ENCODE assay signal across 15 mouse cellular contexts in genomic region chr5:143999409-143999808, GRCm38 (mm10). TPM values are rescaled to one million over a fixed set of nuclear protein-coding genes. Genes with fewer than 3 reads are reported as not detected.
DNase-seq lines count a peak whose midpoint lies in the region; ATAC-seq and TF ChIP-seq lines count a peak whose summit lies in the region.
"Had no signal": no experiment of that assay in that cellular context is flagged by ENCODE, and none has a peak within 500 bp of the region (broad histone marks: within the 10 kb centered on the region; RNA-seq: fewer than 3 reads in every experiment).

No protein-coding gene starts in this region.

- H3K9me3 ChIP-seq in hindbrain, postnatal 0 days (ENCODE audit: low read length), result no peaks in the 10 kb centered on the region
- no peaks in the 10 kb centered on the region; the same call in 1 of the 2 replicates for H3K9me3 ChIP-seq in hindbrain, embryonic 12.5 days (replicated peaks)
- no peaks in the 10 kb centered on the region for H3K9me3 ChIP-seq in midbrain, embryonic 11.5 days (ENCODE audit: control insufficient read depth, low read length)
- H3K9me3 ChIP-seq in midbrain, embryonic 13.5 days, result no peaks in the 10 kb centered on the region
- H3K9me3 ChIP-seq in MEL (replicated peaks; ENCODE audit: insufficient read depth, low read length), result no peaks in the 10 kb centered on the region
- H3K9me3 ChIP-seq in embryonic facial prominence, embryonic 10.5 days, result peaks cover 6% of the 10 kb centered on the region; the same call in 1 of the 2 replicates
- H3K9me3 ChIP-seq: forebrain, embryonic 10.5 days; limb, embryonic 12.5 days; megakaryocyte, embryonic 14.5 days had no signal

- DNase-seq in hindbrain, postnatal 0 days (ENCODE audit: low spot score), result no peak
- DNase-seq in midbrain, embryonic 11.5 days (ENCODE audit: low spot score, missing footprints), result peak; percentile 45
- peak; percentile 54 for DNase-seq in MEL (ENCODE audit: low read depth, low spot score)
- DNase-seq in embryonic facial prominence, embryonic 10.5 days (ENCODE audit: low spot score), result no peak

- H3K36me3 ChIP-seq in hindbrain, postnatal 0 days (ENCODE audit: insufficient read depth, low read length), result peaks cover 74% of the 10 kb centered on the region
- H3K36me3 ChIP-seq in hindbrain, embryonic 12.5 days, result peaks cover 91% of the 10 kb centered on the region
- peaks cover 18% of the 10 kb centered on the region for H3K36me3 ChIP-seq in midbrain, embryonic 11.5 days (ENCODE audit: control insufficient read depth, insufficient read depth, low read length)
- peaks cover 97% of the 10 kb centered on the region for H3K36me3 ChIP-seq in midbrain, embryonic 13.5 days
- H3K36me3 ChIP-seq in MEL (ENCODE audit: control insufficient read depth in 1 of 2, insufficient read depth in 2 of 2, low read length in 2 of 2), result peaks cover 0 to 3% of the 10 kb centered on the region in 2 experiments; a peak in 2 of 4 replicates
- H3K36me3 ChIP-seq in small intestine, adult 2 months (ENCODE audit: control insufficient read depth, insufficient read depth, low read length), result peaks cover 67% of the 10 kb centered on the region
- peaks cover 100% of the 10 kb centered on the region for H3K36me3 ChIP-seq in embryonic facial prominence, embryonic 10.5 days (replicated peaks)

- peak; percentile 45 for TF ChIP-seq RAD21 in MEL (IDR thresholded peaks at IDR 0.05; ENCODE audit: low read depth, low read length)

- no peaks in the 10 kb centered on the region for H3K4me1 ChIP-seq in hindbrain, postnatal 0 days (ENCODE audit: insufficient read depth, low read length)
- no peaks in the 10 kb centered on the region for H3K4me1 ChIP-seq in hindbrain, embryonic 12.5 days
- H3K4me1 ChIP-seq in midbrain, embryonic 11.5 days (ENCODE audit: control insufficient read depth, insufficient read depth, low read length), result no peaks in the 10 kb centered on the region
- H3K4me1 ChIP-seq in midbrain, embryonic 13.5 days (replicated peaks), result no peaks in the 10 kb centered on the region
- no peaks in the 10 kb centered on the region for H3K4me1 ChIP-seq in MEL (ENCODE audit: control insufficient read depth in 1 of 2, insufficient read depth in 2 of 2, low read length in 2 of 2)
- peaks cover 2% of the 10 kb centered on the region; the same call in 1 of the 2 replicates for H3K4me1 ChIP-seq in small intestine, adult 2 months (ENCODE audit: control insufficient read depth, insufficient read depth, insufficient read length, low read length)
- H3K4me1 ChIP-seq in embryonic facial prominence, embryonic 10.5 days, result no peaks in the 10 kb centered on the region
- H3K4me1 ChIP-seq: forebrain, embryonic 10.5 days; limb, embryonic 12.5 days had no signal

- no peak for TF ChIP-seq EP300 in MEL (IDR thresholded peaks at IDR 0.05; ENCODE audit: low read depth in 1 of 2, low read length in 2 of 2)

- H3K4me2 ChIP-seq in hindbrain, postnatal 0 days (ENCODE audit: low read depth, low read length), result no peak overlapping the region
- no peak overlapping the region for H3K4me2 ChIP-seq in hindbrain, embryonic 12.5 days (replicated peaks)
- no peak overlapping the region for H3K4me2 ChIP-seq in midbrain, embryonic 11.5 days
- no peak overlapping the region for H3K4me2 ChIP-seq in midbrain, embryonic 13.5 days (replicated peaks)
- H3K4me2 ChIP-seq: hindbrain, embryonic 14.5 days; limb, embryonic 12.5 days had no signal

- H3K79me2 ChIP-seq in MEL (ENCODE audit: control insufficient read depth, insufficient read depth, low read length, poor library complexity), result no peaks in the 10 kb centered on the region

- no peak overlapping the region for H3K27ac ChIP-seq in hindbrain, postnatal 0 days
- no peak overlapping the region for H3K27ac ChIP-seq in hindbrain, embryonic 12.5 days
- no peak overlapping the region for H3K27ac ChIP-seq in midbrain, embryonic 11.5 days (ENCODE audit: low read depth, low read length)
- H3K27ac ChIP-seq in midbrain, embryonic 13.5 days, result no peak overlapping the region
- no peak overlapping the region for H3K27ac ChIP-seq in MEL (ENCODE audit: control insufficient read depth, low read depth, low read length)
- no peak overlapping the region for H3K27ac ChIP-seq in small intestine, adult 2 months (ENCODE audit: insufficient read depth, low read depth, low read length)
- H3K27ac ChIP-seq in embryonic facial prominence, embryonic 10.5 days (replicated peaks), result no peak overlapping the region
- H3K27ac ChIP-seq: forebrain, embryonic 10.5 days; hindbrain, embryonic 14.5 days; limb, embryonic 12.5 days had no signal

- no peak overlapping the region for H3K9ac ChIP-seq in hindbrain, postnatal 0 days (replicated peaks; ENCODE audit: low read length)
- no peak overlapping the region for H3K9ac ChIP-seq in hindbrain, embryonic 12.5 days
- no peak overlapping the region for H3K9ac ChIP-seq in midbrain, embryonic 11.5 days (ENCODE audit: low read length)
- H3K9ac ChIP-seq in midbrain, embryonic 13.5 days (replicated peaks), result no peak overlapping the region
- H3K9ac ChIP-seq in MEL (ENCODE audit: control insufficient read depth, low read depth, low read length, poor library complexity, severe bottlenecking), result no peak overlapping the region
- H3K9ac ChIP-seq: hindbrain, embryonic 14.5 days; limb, embryonic 12.5 days had no signal

- peak; percentile 35 for TF ChIP-seq CTCF in hindbrain, postnatal 0 days (IDR thresholded peaks at IDR 0.05; ENCODE audit: low read depth)
- TF ChIP-seq CTCF in MEL (IDR thresholded peaks at IDR 0.05 in 2 of 3, conservative IDR thresholded peaks at IDR 0.05 in 1 of 3; ENCODE audit: control insufficient read depth in 1 of 3, insufficient read depth in 1 of 3, low read depth in 2 of 3, low read length in 3 of 3, poor library complexity in 1 of 3, severe bottlenecking in 1 of 3), result peak; percentile 47 to 61 (median 57); a peak in 5 of 6 replicates
- peak; percentile 19; the same call in 1 of the 2 replicates for TF ChIP-seq CTCF in small intestine, adult 2 months (IDR thresholded peaks at IDR 0.05; ENCODE audit: extremely low read depth, insufficient read length, insufficient replicate concordance, low read depth, low read length)

- H3K4me3 ChIP-seq in hindbrain, postnatal 0 days (ENCODE audit: low read length), result no peak overlapping the region
- no peak overlapping the region for H3K4me3 ChIP-seq in hindbrain, embryonic 12.5 days
- no peak overlapping the region for H3K4me3 ChIP-seq in midbrain, embryonic 11.5 days (ENCODE audit: low read depth, low read length)
- H3K4me3 ChIP-seq in midbrain, embryonic 13.5 days (replicated peaks), result no peak overlapping the region
- H3K4me3 ChIP-seq in MEL (ENCODE audit: control insufficient read depth in 1 of 2, insufficient read depth in 1 of 2, low read depth in 2 of 2, low read length in 2 of 2), result no peak overlapping the region
- no peak overlapping the region for H3K4me3 ChIP-seq in small intestine, adult 2 months (ENCODE audit: low read depth, low read length)
- H3K4me3 ChIP-seq in embryonic facial prominence, embryonic 10.5 days, result no peak overlapping the region
- H3K4me3 ChIP-seq: forebrain, embryonic 10.5 days; limb, embryonic 12.5 days; megakaryocyte, embryonic 14.5 days had no signal

- H3K27me3 ChIP-seq in hindbrain, postnatal 0 days (ENCODE audit: insufficient read depth, low read length), result no peaks in the 10 kb centered on the region
- H3K27me3 ChIP-seq in hindbrain, embryonic 12.5 days, result no peaks in the 10 kb centered on the region
- no peaks in the 10 kb centered on the region for H3K27me3 ChIP-seq in midbrain, embryonic 11.5 days (ENCODE audit: control insufficient read depth, insufficient read depth, low read length)
- H3K27me3 ChIP-seq in midbrain, embryonic 13.5 days, result no peaks in the 10 kb centered on the region
- H3K27me3 ChIP-seq in MEL (ENCODE audit: control insufficient read depth in 1 of 2, insufficient read depth in 2 of 2, low read length in 2 of 2), result no peaks in the 10 kb centered on the region
- no peaks in the 10 kb centered on the region for H3K27me3 ChIP-seq in small intestine, adult 2 months (ENCODE audit: control insufficient read depth, insufficient read depth, low read length)
- no peaks in the 10 kb centered on the region for H3K27me3 ChIP-seq in embryonic facial prominence, embryonic 10.5 days (replicated peaks; ENCODE audit: low read depth, poor library complexity, severe bottlenecking)
- H3K27me3 ChIP-seq: limb, embryonic 12.5 days; megakaryocyte, embryonic 14.5 days; Patski had no signal

- no peak for TF ChIP-seq POLR2A in MEL (IDR thresholded peaks at IDR 0.05; ENCODE audit: control insufficient read depth in 1 of 2, insufficient read depth in 1 of 2, low read depth in 1 of 2, low read length in 2 of 2, poor library complexity in 1 of 2)
- no peak for TF ChIP-seq POLR2A in small intestine, adult 2 months (IDR thresholded peaks at IDR 0.05; ENCODE audit: low read depth, low read length)

- ATAC-seq in hindbrain, postnatal 0 days, result no peak
- no peak for ATAC-seq in hindbrain, embryonic 12.5 days (ENCODE audit: low FRiP score)
- ATAC-seq in midbrain, embryonic 11.5 days (ENCODE audit: low FRiP score), result no peak
- ATAC-seq in midbrain, embryonic 13.5 days, result no peak
- ATAC-seq: Patski had no signal

- 83% methylated on average over 1 of the region's 1 CpGs for WGBS in hindbrain, postnatal 0 days
- 93% methylated on average over 1 of the region's 1 CpGs for WGBS in hindbrain, embryonic 12.5 days
- WGBS in midbrain, embryonic 11.5 days, result 80% methylated on average over 1 of the region's 1 CpGs
- WGBS in midbrain, embryonic 13.5 days, result 89% methylated on average over 1 of the region's 1 CpGs
- 91% methylated on average over 1 of the region's 1 CpGs for WGBS in small intestine, adult 2 months
- 86% methylated on average over 1 of the region's 1 CpGs for WGBS in embryonic facial prominence, embryonic 10.5 days

RNA-seq across cellular contexts. Expression of gene Ccz1, which starts 15.3 kb away (rescaled TPM):
- 38.7 and 52.0 TPM in 2 replicates for total RNA-seq in hindbrain, postnatal 0 days (2014; rRNA removed)
- polyA plus RNA-seq in hindbrain, postnatal 0 days (2015; fragmentation: Nextera tagmentation; extraction: Ambion mirVana), result 71.2 and 74.8 TPM in 2 replicates
- 99.4 and 108 TPM in 2 replicates for polyA plus RNA-seq in hindbrain, embryonic 12.5 days (2016; fragmentation: Nextera tagmentation; extraction: Ambion mirVana)
- polyA plus RNA-seq in midbrain, embryonic 11.5 days (2014; fragmentation: Nextera tagmentation; extraction: Ambion mirVana), result 125 and 131 TPM in 2 replicates
- polyA plus RNA-seq in midbrain, embryonic 13.5 days (2015; fragmentation: Nextera tagmentation; extraction: Ambion mirVana), result 94.6 and 95.6 TPM in 2 replicates
- total RNA-seq in MEL (2012; rRNA removed), result 56.0 and 61.7 TPM in 2 replicates
- 100 to 1,000 TPM in 1 of 2 experiments, 10 to 100 TPM in 1; 58.0 to 166 TPM for polyA plus RNA-seq in MEL (2012; ENCODE audit: insufficient read depth in 1 of 2, insufficient read length in 2 of 2, low read depth in 1 of 2, low replicate concordance in 2 of 2, missing spikeins in 1 of 2)
- polyA plus RNA-seq in small intestine, adult 2 months (2012; rRNA removed), result 1.7 and 4.0 TPM in 2 replicates
- 91.4 and 99.3 TPM in 2 replicates for polyA plus RNA-seq in embryonic facial prominence, embryonic 10.5 days (2016; fragmentation: Nextera tagmentation; extraction: Ambion mirVana)

RNA-seq across cellular contexts. Expression of gene Ocm, which starts 27.1 kb away (rescaled TPM):
- total RNA-seq in hindbrain, postnatal 0 days (2014; rRNA removed), result not detected in 2 replicates
- 0.39 and 0.54 TPM in 2 replicates for polyA plus RNA-seq in hindbrain, postnatal 0 days (2015; fragmentation: Nextera tagmentation; extraction: Ambion mirVana)
- polyA plus RNA-seq in hindbrain, embryonic 12.5 days (2016; fragmentation: Nextera tagmentation; extraction: Ambion mirVana), result not detected in 2 replicates
- polyA plus RNA-seq in midbrain, embryonic 11.5 days (2014; fragmentation: Nextera tagmentation; extraction: Ambion mirVana), result not detected in 2 replicates
- polyA plus RNA-seq in midbrain, embryonic 13.5 days (2015; fragmentation: Nextera tagmentation; extraction: Ambion mirVana), result not detected in 2 replicates
- not detected in 2 replicates for total RNA-seq in MEL (2012; rRNA removed)
- polyA plus RNA-seq in MEL (2012; ENCODE audit: insufficient read depth in 1 of 2, insufficient read length in 2 of 2, low read depth in 1 of 2, low replicate concordance in 2 of 2, missing spikeins in 1 of 2), result not detected
- polyA plus RNA-seq in small intestine, adult 2 months (2012; rRNA removed), result 1.0 and 10.3 TPM in 2 replicates
- polyA plus RNA-seq in embryonic facial prominence, embryonic 10.5 days (2016; fragmentation: Nextera tagmentation; extraction: Ambion mirVana), result not detected in 2 replicates
- total RNA-seq: heart, adult 8-10 months had no signal
- polyA plus RNA-seq: forebrain, embryonic 10.5 days; hindbrain, embryonic 14.5 days; limb, embryonic 12.5 days; neural tube, embryonic 14.5 days; Patski; testis, adult 2 months had no signal

Comparison
In these comparisons a context has a peak if more than half of its experiments do, and no peak if none do; other contexts are left out.
1. DNase-seq: peak in midbrain, embryonic 11.5 days (single experiment) and MEL (single experiment); none in hindbrain, postnatal 0 days (single experiment) and embryonic facial prominence, embryonic 10.5 days (single experiment).
2. RNA of gene Ccz1, which starts 15.3 kb away (polyA plus RNA-seq): 58.0 to 166 TPM in MEL, 125 to 131 TPM in midbrain, embryonic 11.5 days, 99.4 to 108 TPM in hindbrain, embryonic 12.5 days, 94.6 to 95.6 TPM in midbrain, embryonic 13.5 days, 91.4 to 99.3 TPM in embryonic facial prominence, embryonic 10.5 days and 71.2 to 74.8 TPM in hindbrain, postnatal 0 days; 1.7 to 4.0 TPM in small intestine, adult 2 months; every median in the first group is over 10 times any median in the second.
3. Peak in every context shown above with its lines, with median percentiles within 50 percentile points of each other: CTCF ChIP-seq.